Mouse (Mus musculus) ovary, postnatal 10 days (tissue): ENCODE measurements at regions not wholly inside any gene's neighbourhood (a gene's known extent, or its start where the extent isn't known, plus 50 kb on each side); places are given as distances from the start of the nearest gene placed in this dataset.

Source experiments
- DNase-seq: peaks from one replicate; pipeline ENCODE4 v3.0.0; 2022; ENCODE audit warnings: low spot score

- no peak for DNase-seq
These were observed 86.9 kb downstream of the Ndufa10 start for GRCm38 (mm10) chr1:92386752-92387151.

GRCm38 (mm10) chr1:92384945-92385344 is 88.7 kb downstream of the Ndufa10 start:
- no peak for DNase-seq

- no peak for DNase-seq
These were observed 89.9 kb downstream of the Ndufa10 start for GRCm38 (mm10) chr1:92383749-92384148.

GRCm38 (mm10) chr1:92379510-92379886 is 94.2 kb downstream of the Ndufa10 start:
- no peak for DNase-seq

GRCm38 (mm10) chr1:92378741-92379509 is 94.7 kb downstream of the Ndufa10 start:
- no peak for DNase-seq

GRCm38 (mm10) chr1:92376456-92376855 is 97.2 kb downstream of the Ndufa10 start:
- no peak for DNase-seq

- no peak for DNase-seq
These were observed 101.3 kb downstream of the Ndufa10 start for GRCm38 (mm10) chr1:92372222-92372990.

- no peak for DNase-seq
These were observed 102.2 kb downstream of the Ndufa10 start for GRCm38 (mm10) chr1:92371357-92371981.

- no peak for DNase-seq
These were observed 102.8 kb downstream of the Ndufa10 start for GRCm38 (mm10) chr1:92370842-92371241.

- no peak for DNase-seq
These were observed 103.7 kb downstream of the Ndufa10 start for GRCm38 (mm10) chr1:92369972-92370371.

GRCm38 (mm10) chr1:92366249-92366648 is 107.4 kb downstream of the Ndufa10 start:
- no peak for DNase-seq

- no peak for DNase-seq
These were observed 108.1 kb downstream of the Ndufa10 start for GRCm38 (mm10) chr1:92365366-92366075.

- no peak for DNase-seq
These were observed 112.0 kb downstream of the Ndufa10 start for GRCm38 (mm10) chr1:92361677-92362076.

- peak; percentile 59 for DNase-seq
These were observed 113.4 kb downstream of the Ndufa10 start for GRCm38 (mm10) chr1:92360255-92360654.

GRCm38 (mm10) chr1:92359473-92359872 is 114.2 kb downstream of the Ndufa10 start:
- DNase-seq = no peak

GRCm38 (mm10) chr1:92358758-92359287 is 114.8 kb downstream of the Ndufa10 start:
- no peak for DNase-seq

GRCm38 (mm10) chr1:92348353-92349005 is 125.2 kb downstream of the Ndufa10 start:
- DNase-seq = no peak

GRCm38 (mm10) chr1:92347656-92348055 is 126.0 kb downstream of the Ndufa10 start:
- no peak for DNase-seq

GRCm38 (mm10) chr1:92343768-92344167 is 129.9 kb downstream of the Ndufa10 start:
- DNase-seq = no peak

GRCm38 (mm10) chr1:92343161-92343598 is 130.5 kb downstream of the Ndufa10 start:
- DNase-seq = no peak

GRCm38 (mm10) chr1:92341846-92342540 is 131.7 kb downstream of the Ndufa10 start:
- no peak for DNase-seq
